Mouse (Mus musculus) CH12.LX (cell line): ENCODE results near the gene Dnajc7. TPM values are rescaled to one million over a fixed set of nuclear protein-coding genes. Genes with fewer than 3 reads are reported as not detected.
A peak's percentile ranks its signal among the peaks of the same experiment; 100 is the strongest.

Source experiments
- DNase-seq: peaks from one replicate; pipeline ENCODE4 v3.0.0-alpha.2; 2013; ENCODE audit errors: extremely low read depth
- H3K27ac ChIP-seq: 2 replicates; pipeline ENCODE4 v1.5.1; 2012; ENCODE audit warnings: low read depth, mild to moderate bottlenecking, control low read depth, moderate library complexity; ENCODE audit not compliant: insufficient read depth
- H3K27me3 ChIP-seq: replicated peaks from 2 replicates; pipeline ENCODE3; 2012; ENCODE audit warnings: inconsistent platforms
- H3K36me3 ChIP-seq, 2 experiments: replicated peaks in 1 of 2; 2 replicates each; pipeline versions ENCODE3 to v1.6.1; 2012; ENCODE audit warnings: inconsistent platforms in 1 of 2, low read length in 1 of 2, mild to moderate bottlenecking in 1 of 2, mixed read lengths in 1 of 2, moderate library complexity in 1 of 2; ENCODE audit not compliant: control insufficient read depth in 1 of 2, insufficient read depth in 1 of 2
- H3K4me1 ChIP-seq, 2 experiments: 2 replicates each; pipeline ENCODE4 v1.6.1; 2012; ENCODE audit warnings: inconsistent platforms in 1 of 2, moderate library complexity in 1 of 2; ENCODE audit not compliant: insufficient read depth in 2 of 2, control insufficient read depth in 1 of 2
- H3K4me2 ChIP-seq: 2 replicates; pipeline ENCODE4 v1.6.1; 2012; ENCODE audit warnings: low read depth, mild to moderate bottlenecking, control low read depth; ENCODE audit not compliant: poor library complexity, insufficient read depth, severe bottlenecking
- H3K4me3 ChIP-seq, 3 experiments: fragments of 150-350 bp in 1 of 3; sonication (generic) in 1 of 3; replicated peaks in 1 of 3; 2 replicates each; pipeline versions ENCODE3 to v1.5.1; 2011 to 2012; ENCODE audit warnings: low read depth in 2 of 3, low read length in 2 of 3, mild to moderate bottlenecking in 2 of 3, moderate library complexity in 2 of 3, control low read depth in 1 of 3, improper control_type of control experiment in 1 of 3, inconsistent platforms in 1 of 3, mixed read lengths in 1 of 3; ENCODE audit not compliant: poor library complexity in 1 of 3
- H3K79me2 ChIP-seq: replicated peaks from 2 replicates; pipeline ENCODE4 v1.6.1; 2012; ENCODE audit warnings: mild to moderate bottlenecking, moderate library complexity; ENCODE audit not compliant: control insufficient read depth, poor library complexity, insufficient read depth, severe bottlenecking; ENCODE audit errors: extremely low read depth
- H3K9ac ChIP-seq: 2 replicates; pipeline ENCODE4 v1.6.1; 2012; ENCODE audit warnings: low read depth, mild to moderate bottlenecking, control low read depth, moderate library complexity; ENCODE audit not compliant: insufficient read depth
- H3K9me3 ChIP-seq: replicated peaks from 2 replicates; pipeline ENCODE3; 2012; ENCODE audit warnings: low read length, inconsistent platforms, mixed read lengths
- CTCF ChIP-seq, 2 experiments: IDR thresholded peaks in 1 of 2; conservative IDR thresholded peaks in 1 of 2; 2 replicates each; pipeline ENCODE4 v1.5.1; 2011 to 2012; ENCODE audit warnings: low read depth in 2 of 2, low read length in 2 of 2, improper control_type of control experiment in 1 of 2, inconsistent platforms in 1 of 2, mild to moderate bottlenecking in 1 of 2, moderate library complexity in 1 of 2
- E2F4 ChIP-seq: IDR thresholded peaks from 2 replicates; pipeline ENCODE4 v1.6.1; 2011; ENCODE audit warnings: low read depth, low read length, improper control_type of control experiment; ENCODE audit not compliant: insufficient replicate concordance
- EP300 ChIP-seq: IDR thresholded peaks from 2 replicates; pipeline ENCODE4 v1.6.1; 2011; ENCODE audit warnings: low read length, improper control_type of control experiment
- GABPA ChIP-seq: IDR thresholded peaks from 2 replicates; pipeline ENCODE4 v1.6.1; 2012; ENCODE audit warnings: low read depth, low read length, improper control_type of control experiment, inconsistent platforms; ENCODE audit not compliant: insufficient replicate concordance
- JUN ChIP-seq: IDR thresholded peaks from 2 replicates; pipeline ENCODE4 v1.6.1; 2011; ENCODE audit warnings: low read depth, mild to moderate bottlenecking, low read length, improper control_type of control experiment, moderate library complexity; ENCODE audit not compliant: insufficient read depth
- JUND ChIP-seq: conservative IDR thresholded peaks from 2 replicates; pipeline ENCODE4 v1.6.1; 2011; ENCODE audit warnings: low read depth, low read length, improper control_type of control experiment
- KAT2A ChIP-seq: IDR thresholded peaks from 2 replicates; pipeline ENCODE4 v1.6.1; 2012; ENCODE audit warnings: low read length, improper control_type of control experiment, inconsistent platforms; ENCODE audit not compliant: insufficient replicate concordance
- MAFK ChIP-seq: IDR thresholded peaks from 2 replicates; pipeline ENCODE4 v1.6.1; 2011; ENCODE audit warnings: low read length, improper control_type of control experiment; ENCODE audit not compliant: insufficient replicate concordance
- MAX ChIP-seq: IDR thresholded peaks from 2 replicates; pipeline ENCODE4 v1.6.1; 2011; ENCODE audit warnings: low read length, improper control_type of control experiment
- MAZ ChIP-seq: IDR thresholded peaks from 2 replicates; pipeline ENCODE4 v1.6.1; 2012; ENCODE audit warnings: low read depth, mild to moderate bottlenecking, inconsistent platforms, low read length, improper control_type of control experiment, moderate library complexity
- MEF2A ChIP-seq: IDR thresholded peaks from 2 replicates; pipeline ENCODE4 v1.6.1; 2014; ENCODE audit warnings: low read depth, mild to moderate bottlenecking, inconsistent platforms, low read length, improper control_type of control experiment, borderline replicate concordance
- MYC ChIP-seq: IDR thresholded peaks from 2 replicates; pipeline ENCODE4 v1.6.1; 2011; ENCODE audit warnings: low read depth, mild to moderate bottlenecking, improper control_type of control experiment, low read length
- NELFE ChIP-seq: IDR thresholded peaks from 2 replicates; pipeline ENCODE4 v1.6.1; 2011; ENCODE audit warnings: low read depth, low read length, improper control_type of control experiment
- POLR2AphosphoS2 ChIP-seq: IDR thresholded peaks from 2 replicates; pipeline ENCODE4 v1.6.1; 2011; ENCODE audit warnings: low read depth, low read length, improper control_type of control experiment
- RAD21 ChIP-seq: IDR thresholded peaks from 2 replicates; pipeline ENCODE4 v1.6.1; 2011; ENCODE audit warnings: low read depth, mild to moderate bottlenecking, low read length, improper control_type of control experiment, moderate library complexity
- RCOR1 ChIP-seq: conservative IDR thresholded peaks from 2 replicates; pipeline ENCODE4 v1.6.1; 2012; ENCODE audit warnings: low read depth, mild to moderate bottlenecking, inconsistent platforms, low read length, improper control_type of control experiment
- TCF12 ChIP-seq: IDR thresholded peaks from 2 replicates; pipeline ENCODE4 v1.6.1; 2014; ENCODE audit warnings: low read depth, mild to moderate bottlenecking, inconsistent platforms, low read length, improper control_type of control experiment
- USF2 ChIP-seq: conservative IDR thresholded peaks from 2 replicates; pipeline ENCODE4 v1.6.1; 2011; ENCODE audit warnings: low read depth, low read length, improper control_type of control experiment
- ZMIZ1 ChIP-seq: IDR thresholded peaks from 2 replicates; pipeline ENCODE4 v1.6.1; 2012; ENCODE audit warnings: low read depth, mild to moderate bottlenecking, inconsistent platforms, low read length, improper control_type of control experiment
- ZNF384 ChIP-seq: IDR thresholded peaks from 2 replicates; pipeline ENCODE4 v1.6.1; 2012; ENCODE audit warnings: low read depth, low read length, improper control_type of control experiment, inconsistent platforms
- dilution Hi-C: fragments of 300-500 bp; cut with MboI; formaldehyde crosslinking; loops from 2 replicates; pipeline ENCODE4 v1.14.3; 2020; ENCODE audit warnings: low sequenced_read_pairs; ENCODE audit not compliant: extremely low pct_unique_long_range_greater_than_20kb, extremely low pct_ligation_motif_present
- in situ Hi-C: fragments of 300-500 bp; cut with MboI; formaldehyde crosslinking; loops from 3 replicates; pipeline ENCODE4 v1.14.3; 2019; ENCODE audit warnings: low sequenced_read_pairs, low pct_ligation_motif_present, low pct_unique_long_range_greater_than_20kb, mixed read lengths
- polyA plus RNA-seq: library from polyadenylated mRNA; unstranded; fragments of >175 nt; gene quantifications from 2 replicates; pipeline ENCODE4 v1.2.1, GENCODE M21; 2012; ENCODE audit warnings: low read depth; ENCODE audit not compliant: insufficient read length
- total RNA-seq, 2 experiments: library from RNA; depleted of rRNA; stranded (reverse); fragments of 300-350 nt in 1 of 2; fragments of >200 nt in 1 of 2; gene quantifications; 2 replicates each; pipeline ENCODE4 v1.2.3; 2012 to 2014

The Dnajc7 gene
- 249 and 250 TPM in 2 replicates for total RNA-seq (2012; rRNA removed)
- 123 and 141 TPM in 2 replicates for total RNA-seq (2014; rRNA removed)
- polyA plus RNA-seq, result 455 and 516 TPM in 2 replicates

DNA sequence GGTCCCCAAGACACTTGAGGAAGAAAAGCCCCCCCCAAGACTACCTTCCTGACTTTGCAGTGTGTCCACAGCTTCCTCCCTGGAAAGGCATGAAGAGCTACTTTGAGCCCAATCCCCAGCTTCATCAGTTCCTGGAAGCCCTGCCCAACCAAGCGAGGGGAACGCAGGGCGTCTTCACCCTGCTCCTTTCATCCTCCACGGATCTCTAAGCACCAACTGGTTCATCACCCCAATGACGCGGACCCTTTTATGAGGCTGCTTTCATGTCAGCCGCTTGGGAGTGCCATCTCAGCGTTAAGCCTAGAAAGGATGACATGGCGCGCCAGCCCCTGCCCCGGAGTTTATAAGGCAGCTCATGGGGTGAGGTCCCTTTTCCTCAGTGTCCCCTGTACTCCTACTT is at the start of gene Dnajc7:
Dnajc7 (minus strand) TSS at position 187 of the 400 bp plus-strand sequence.
- peak; percentile 71 for DNase-seq
- TF ChIP-seq GABPA (no peak), MAX (0 out of 2 replicates have a peak, but pooled peaks have one; percentile 25), ZMIZ1 (no peak)
- Histone ChIP-seq H3K4me2 (peak within 1 kb of the TSS; percentile 78), H3K9me3 (no peaks in the 10 kb centered on the region), H3K36me3 (peaks cover 14 to 39% of the 10 kb centered on the region in 2 experiments), H3K4me1 (peaks cover 16 to 68% of the 10 kb centered on the region in 2 experiments), H3K9ac (peak within 1 kb of the TSS; percentile 97), H3K27ac (peak within 1 kb of the TSS; percentile 87), H3K27me3 (no peaks in the 10 kb centered on the region), H3K4me3 (peak within 1 kb of the TSS; percentile 83 to 91 (median 84)), H3K79me2 (peaks cover 44% of the 10 kb centered on the region)
- dilution Hi-C loops (no loop called here), in situ Hi-C loops (loop anchor here (5.0 kb wide), 1 partner anchor 48 kb away; the partner anchor contains the start of gene Cnp)

DNA sequence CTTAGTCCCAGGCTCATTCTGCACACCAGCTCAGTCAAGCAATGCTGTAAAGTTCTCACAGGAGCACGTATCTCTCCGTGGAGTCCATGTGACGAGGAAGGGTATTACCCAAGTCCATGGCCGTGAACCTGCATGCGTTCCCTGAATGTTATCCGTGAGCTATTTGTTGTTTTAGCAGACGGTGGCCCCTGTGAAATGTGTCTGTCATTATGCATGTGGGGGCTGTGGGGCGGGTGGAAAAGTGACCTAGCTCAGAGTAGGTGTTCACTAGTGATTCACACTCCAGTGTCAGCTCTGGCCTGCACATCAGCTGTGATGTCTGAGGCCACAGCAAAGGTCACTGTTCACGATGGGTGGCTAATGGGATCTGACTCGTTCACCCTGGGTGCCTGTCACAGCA is 39.8 kb upstream of the Dnajc7 start:
- H3K27me3 ChIP-seq, result peaks cover under 1% of the 10 kb centered on the region
- DNase-seq, result no peak
- no peaks in the 10 kb centered on the region for H3K79me2 ChIP-seq
- no peak overlapping the region for H3K4me2 ChIP-seq
- H3K27ac ChIP-seq, result no peak overlapping the region
- H3K9me3 ChIP-seq, result no peaks in the 10 kb centered on the region
- dilution Hi-C loops, result no loop called here
- in situ Hi-C loops, result no loop called here
- no peaks in the 10 kb centered on the region; a peak in 1 of 4 replicates for H3K4me1 ChIP-seq
- no peaks in the 10 kb centered on the region for H3K36me3 ChIP-seq
- no peak overlapping the region for H3K4me3 ChIP-seq
- TF ChIP-seq TCF12 (no peak), RAD21 (no peak), MAZ (no peak), MEF2A (no peak), USF2 (no peak), JUN (no peak), JUND (no peak), EP300 (no peak)
- TF ChIP-seq, all 38 proteins: peak for 0
- H3K9ac ChIP-seq, result no peak overlapping the region

DNA sequence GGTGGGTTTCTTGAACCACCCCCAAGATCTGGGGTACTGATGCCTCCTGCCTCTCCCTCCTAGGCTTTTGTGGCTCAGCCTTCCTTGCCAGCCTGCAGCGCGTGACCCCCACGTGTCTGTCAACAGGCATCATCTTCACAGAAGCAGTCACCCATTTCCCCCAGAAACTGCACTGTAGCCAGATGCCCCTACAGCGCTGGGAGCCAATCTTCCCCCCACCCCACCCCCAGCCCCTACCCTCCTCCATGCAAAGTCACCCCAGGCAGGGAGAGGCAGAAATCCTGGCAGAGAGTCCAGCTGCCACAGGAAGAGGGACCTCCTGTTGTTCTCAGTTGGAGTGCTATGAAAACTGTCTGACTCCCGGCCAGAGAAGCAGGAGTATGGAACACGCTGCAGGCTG is 36.5 kb upstream of the Dnajc7 start:
- Histone ChIP-seq H3K4me3 (no peak overlapping the region), H3K4me2 (no peak overlapping the region)
- in situ Hi-C loops, result no loop called here

More for the DNA sequence above, 36.5 kb upstream of the Dnajc7 start:
- no peak for DNase-seq
- Histone ChIP-seq H3K36me3 (no peaks in the 10 kb centered on the region), H3K27ac (no peak overlapping the region)
- TF ChIP-seq CTCF (conservative IDR thresholded peaks at IDR 0.05 in 1 of 2, IDR thresholded peaks at IDR 0.05 in 1 of 2; ENCODE audit: low read depth in 2 of 2, low read length in 2 of 2) (no peak), ZNF384 (no peak), MAZ (no peak), E2F4 (no peak), JUN (no peak), POLR2AphosphoS2 (no peak), MAX (no peak), TCF12 (no peak), ZMIZ1 (no peak), RAD21 (no peak), KAT2A (no peak), MYC (no peak), RCOR1 (no peak), NELFE (no peak), EP300 (no peak), MAFK (no peak)
- TF ChIP-seq, all 38 proteins: peak for 0
- Histone ChIP-seq H3K27me3 (peaks cover 27% of the 10 kb centered on the region), H3K9me3 (no peaks in the 10 kb centered on the region), H3K9ac (no peak overlapping the region), H3K4me1 (no peaks in the 10 kb centered on the region; a peak in 1 of 4 replicates), H3K79me2 (no peaks in the 10 kb centered on the region)
- dilution Hi-C loops, result no loop called here
